Mouse (Mus musculus): ENCODE measurements at regions not wholly inside any gene's neighbourhood (a gene's known extent, or its start where the extent isn't known, plus 50 kb on each side); places are given as distances from the start of the nearest gene placed in this dataset.

GRCm38 (mm10) chrX:82741478-82741877 is 207.2 kb upstream of the Dmd start:
- no peaks in the 10 kb centered on the region for H3K4me1 ChIP-seq (ENCODE audit: control insufficient read depth, insufficient read depth, low read length)
- no peak overlapping the region for H3K4me3 ChIP-seq (ENCODE audit: low read depth, low read length)
- no peak overlapping the region for H3K27ac ChIP-seq (replicated peaks; ENCODE audit: low read depth, low read length)
- H3K36me3 ChIP-seq (ENCODE audit: control insufficient read depth, insufficient read depth, low read length), result no peaks in the 10 kb centered on the region
- H3K9ac ChIP-seq (ENCODE audit: low read depth, low read length), result no peak overlapping the region
- DNase-seq (ENCODE audit: low spot score), result no peak
- H3K4me2 ChIP-seq (ENCODE audit: low read depth, low read length), result no peak overlapping the region
- no peak for ATAC-seq (ENCODE audit: low read depth)
- H3K9me3 ChIP-seq (ENCODE audit: control insufficient read depth, low read length), result no peaks in the 10 kb centered on the region
- H3K27me3 ChIP-seq (replicated peaks; ENCODE audit: control insufficient read depth, insufficient read depth, low read length), result no peaks in the 10 kb centered on the region

GRCm38 (mm10) chrX:82764204-82764603 is 184.5 kb upstream of the Dmd start:
- no peaks in the 10 kb centered on the region for H3K4me1 ChIP-seq (ENCODE audit: control insufficient read depth, insufficient read depth, low read length)
- no peak for DNase-seq (ENCODE audit: low spot score)
- no peaks in the 10 kb centered on the region for H3K27me3 ChIP-seq (replicated peaks; ENCODE audit: control insufficient read depth, insufficient read depth, low read length)
- no peak overlapping the region for H3K9ac ChIP-seq (ENCODE audit: low read depth, low read length)
- H3K36me3 ChIP-seq (ENCODE audit: control insufficient read depth, insufficient read depth, low read length), result no peaks in the 10 kb centered on the region
- WGBS, result 41% methylated on average over 2 of the region's 2 CpGs
- no peak overlapping the region for H3K4me3 ChIP-seq (ENCODE audit: low read depth, low read length)
- H3K9me3 ChIP-seq (ENCODE audit: control insufficient read depth, low read length), result no peaks in the 10 kb centered on the region
- H3K4me2 ChIP-seq (ENCODE audit: low read depth, low read length), result no peak overlapping the region
- ATAC-seq (ENCODE audit: low read depth), result no peak
- H3K27ac ChIP-seq (replicated peaks; ENCODE audit: low read depth, low read length), result no peak overlapping the region

DNA sequence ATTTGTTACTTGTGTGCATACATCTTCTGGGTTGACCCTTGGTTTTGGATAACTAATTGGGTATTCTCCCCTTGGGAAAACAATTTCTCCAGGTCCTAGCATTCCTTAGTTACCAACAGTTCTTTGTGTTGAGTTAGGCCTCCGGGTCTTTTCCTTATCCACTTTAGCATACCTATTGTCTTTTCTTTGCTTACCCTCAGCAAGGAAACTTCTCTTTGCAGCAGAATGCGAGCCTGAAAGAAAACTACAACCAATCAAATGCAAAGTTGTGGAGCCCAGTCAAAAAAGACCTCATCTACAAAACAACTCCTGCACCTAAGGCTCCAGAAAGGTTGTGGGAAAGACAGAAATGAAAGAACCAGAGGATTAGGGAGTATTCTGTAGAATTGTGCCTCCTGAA is 139.5 kb upstream of the Dmd start:
- WGBS, result 21% methylated on average over 2 of the region's 2 CpGs
- Histone ChIP-seq H3K27me3 (replicated peaks; ENCODE audit: control insufficient read depth, insufficient read depth, low read length) (no peaks in the 10 kb centered on the region), H3K4me3 (ENCODE audit: low read depth, low read length) (no peak overlapping the region), H3K9me3 (ENCODE audit: control insufficient read depth, low read length) (no peaks in the 10 kb centered on the region), H3K9ac (ENCODE audit: low read depth, low read length) (no peak overlapping the region), H3K4me2 (ENCODE audit: low read depth, low read length) (no peak overlapping the region), H3K27ac (replicated peaks; ENCODE audit: low read depth, low read length) (no peak overlapping the region), H3K36me3 (ENCODE audit: control insufficient read depth, insufficient read depth, low read length) (no peaks in the 10 kb centered on the region), H3K4me1 (ENCODE audit: control insufficient read depth, insufficient read depth, low read length) (no peaks in the 10 kb centered on the region)
- ATAC-seq (ENCODE audit: low read depth) (no peak), DNase-seq (ENCODE audit: low spot score) (no peak)

DNA sequence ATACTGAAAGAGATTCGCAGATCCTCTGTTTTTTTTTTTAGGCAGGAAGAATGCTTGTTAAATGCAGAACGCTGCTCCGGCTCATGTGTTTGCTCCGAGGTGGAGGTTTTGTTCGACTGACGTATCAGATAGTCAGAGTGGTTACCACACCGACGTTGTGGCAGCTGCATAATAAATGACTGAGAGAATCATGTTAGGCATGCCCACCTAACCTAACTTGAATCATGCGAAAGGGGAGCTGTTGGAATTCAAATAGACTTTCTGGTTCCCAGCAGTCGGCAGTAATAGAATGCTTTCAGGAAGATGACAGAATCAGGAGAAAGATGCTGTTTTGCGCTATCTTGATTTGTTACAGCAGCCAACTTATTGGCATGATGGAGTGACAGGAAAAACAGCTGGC is 134.1 kb upstream of the Dmd start:
- DNase-seq (ENCODE audit: low spot score) (peak; percentile 47), ATAC-seq (ENCODE audit: low read depth) (no peak)
- 27% methylated on average over 11 of the region's 11 CpGs for WGBS
- Histone ChIP-seq H3K36me3 (ENCODE audit: control insufficient read depth, insufficient read depth, low read length) (no peaks in the 10 kb centered on the region), H3K9me3 (ENCODE audit: control insufficient read depth, low read length) (no peaks in the 10 kb centered on the region), H3K4me3 (ENCODE audit: low read depth, low read length) (peak overlapping the region; percentile 29), H3K9ac (ENCODE audit: low read depth, low read length) (no peak overlapping the region), H3K27me3 (replicated peaks; ENCODE audit: control insufficient read depth, insufficient read depth, low read length) (no peaks in the 10 kb centered on the region), H3K27ac (replicated peaks; ENCODE audit: low read depth, low read length) (no peak overlapping the region), H3K4me1 (ENCODE audit: control insufficient read depth, insufficient read depth, low read length) (no peaks in the 10 kb centered on the region), H3K4me2 (ENCODE audit: low read depth, low read length) (peak overlapping the region; percentile 52)

DNA sequence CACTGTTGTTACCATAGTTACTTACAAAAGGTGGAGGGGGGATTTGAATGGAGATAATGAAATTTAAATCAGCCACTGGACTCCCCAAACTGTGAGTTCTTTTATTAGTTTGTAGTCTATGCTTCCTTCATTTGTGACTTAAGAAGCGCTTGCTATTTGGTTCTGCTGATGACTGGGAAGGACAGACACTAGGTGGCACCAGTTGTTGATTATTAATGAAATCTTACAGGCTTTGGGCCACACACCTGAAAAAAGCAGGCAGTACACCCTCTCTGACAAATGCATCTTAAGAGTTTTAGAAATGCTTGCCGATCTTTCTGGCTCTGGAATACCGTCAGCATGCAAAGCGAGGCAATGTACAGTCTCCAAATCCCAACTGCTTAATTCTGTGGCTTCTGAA is 131.6 kb upstream of the Dmd start:
- Histone ChIP-seq H3K4me1 (ENCODE audit: control insufficient read depth, insufficient read depth, low read length) (no peaks in the 10 kb centered on the region), H3K36me3 (ENCODE audit: control insufficient read depth, insufficient read depth, low read length) (no peaks in the 10 kb centered on the region), H3K9me3 (ENCODE audit: control insufficient read depth, low read length) (no peaks in the 10 kb centered on the region), H3K4me2 (ENCODE audit: low read depth, low read length) (no peak overlapping the region), H3K4me3 (ENCODE audit: low read depth, low read length) (no peak overlapping the region), H3K9ac (ENCODE audit: low read depth, low read length) (no peak overlapping the region), H3K27ac (replicated peaks; ENCODE audit: low read depth, low read length) (no peak overlapping the region), H3K27me3 (replicated peaks; ENCODE audit: control insufficient read depth, insufficient read depth, low read length) (no peaks in the 10 kb centered on the region)
- ATAC-seq (ENCODE audit: low read depth), result no peak
- peak; percentile 38 for DNase-seq (ENCODE audit: low spot score)
- WGBS, result 52% methylated on average over 4 of the region's 4 CpGs

DNA sequence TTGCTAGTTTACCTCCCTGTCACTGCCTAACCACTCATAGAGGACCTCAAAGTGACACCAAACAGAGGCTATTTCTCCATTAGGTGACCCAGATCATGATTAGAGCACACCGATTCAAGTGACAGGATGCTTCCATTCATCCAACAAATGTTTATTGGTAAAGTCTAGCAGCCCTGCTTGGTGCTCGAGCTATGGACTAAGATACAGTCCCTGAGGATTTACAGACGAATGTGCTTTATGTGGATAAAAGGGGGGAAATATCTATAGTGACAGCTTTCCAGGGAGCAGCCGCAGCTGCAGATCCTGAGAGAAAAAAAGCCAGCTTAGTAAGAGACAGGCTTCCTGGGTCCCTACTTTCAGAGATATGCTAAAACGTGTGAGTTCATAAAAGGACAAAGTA is 125.1 kb upstream of the Dmd start:
- WGBS, result 44% methylated on average over 5 of the region's 5 CpGs
- DNase-seq (ENCODE audit: low spot score), result no peak
- no peak overlapping the region for H3K4me3 ChIP-seq (ENCODE audit: low read depth, low read length)

DNA sequence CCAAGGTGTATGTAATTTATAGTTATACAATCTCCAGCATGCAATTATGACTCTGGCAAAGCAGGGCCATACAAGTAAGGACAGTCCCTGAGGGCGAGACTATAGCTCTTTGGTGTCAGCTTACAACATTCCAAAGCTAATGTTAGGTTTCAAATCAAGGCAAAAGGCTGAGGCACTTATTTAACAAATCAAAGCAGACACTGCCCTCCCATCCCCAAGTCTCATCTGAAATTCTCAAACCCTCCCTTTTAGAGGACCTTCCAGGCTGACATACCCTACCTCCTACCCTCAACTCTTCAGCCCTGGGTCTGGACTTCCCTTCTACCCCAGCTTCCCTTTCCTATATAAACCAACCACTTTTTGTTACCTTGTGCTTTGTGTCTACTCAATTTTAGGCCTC is 82.6 kb upstream of the Dmd start:
- 35% methylated on average over 1 of the region's 1 CpGs for WGBS
- Histone ChIP-seq H3K4me3 (ENCODE audit: low read depth, low read length) (no peak overlapping the region), H3K27me3 (replicated peaks; ENCODE audit: control insufficient read depth, insufficient read depth, low read length) (no peaks in the 10 kb centered on the region), H3K9ac (ENCODE audit: low read depth, low read length) (no peak overlapping the region), H3K4me1 (ENCODE audit: control insufficient read depth, insufficient read depth, low read length) (no peaks in the 10 kb centered on the region), H3K4me2 (ENCODE audit: low read depth, low read length) (no peak overlapping the region), H3K36me3 (ENCODE audit: control insufficient read depth, insufficient read depth, low read length) (no peaks in the 10 kb centered on the region), H3K9me3 (ENCODE audit: control insufficient read depth, low read length) (no peaks in the 10 kb centered on the region), H3K27ac (replicated peaks; ENCODE audit: low read depth, low read length) (no peak overlapping the region)
- ATAC-seq (ENCODE audit: low read depth), result no peak
- peak; percentile 25 for DNase-seq (ENCODE audit: low spot score)

More for the DNA sequence above, 125.1 kb upstream of the Dmd start:
- no peaks in the 10 kb centered on the region for H3K36me3 ChIP-seq (ENCODE audit: control insufficient read depth, insufficient read depth, low read length)
- no peaks in the 10 kb centered on the region for H3K4me1 ChIP-seq (ENCODE audit: control insufficient read depth, insufficient read depth, low read length)
- H3K27ac ChIP-seq (replicated peaks; ENCODE audit: low read depth, low read length), result no peak overlapping the region
- H3K9me3 ChIP-seq (ENCODE audit: control insufficient read depth, low read length), result no peaks in the 10 kb centered on the region
- no peak overlapping the region for H3K4me2 ChIP-seq (ENCODE audit: low read depth, low read length)
- no peak overlapping the region for H3K9ac ChIP-seq (ENCODE audit: low read depth, low read length)
- no peaks in the 10 kb centered on the region for H3K27me3 ChIP-seq (replicated peaks; ENCODE audit: control insufficient read depth, insufficient read depth, low read length)
- ATAC-seq (ENCODE audit: low read depth), result no peak
